Mouse (Mus musculus) spleen, postnatal 36 days (tissue): ENCODE data around the gene Entpd7.

Source experiments
- DNase-seq, 2 experiments: peaks; one replicate each; pipeline ENCODE4 v3.0.0; 2022; ENCODE audit warnings: low spot score in 2 of 2, mixed read lengths in 1 of 2

Gene Entpd7

DNA sequence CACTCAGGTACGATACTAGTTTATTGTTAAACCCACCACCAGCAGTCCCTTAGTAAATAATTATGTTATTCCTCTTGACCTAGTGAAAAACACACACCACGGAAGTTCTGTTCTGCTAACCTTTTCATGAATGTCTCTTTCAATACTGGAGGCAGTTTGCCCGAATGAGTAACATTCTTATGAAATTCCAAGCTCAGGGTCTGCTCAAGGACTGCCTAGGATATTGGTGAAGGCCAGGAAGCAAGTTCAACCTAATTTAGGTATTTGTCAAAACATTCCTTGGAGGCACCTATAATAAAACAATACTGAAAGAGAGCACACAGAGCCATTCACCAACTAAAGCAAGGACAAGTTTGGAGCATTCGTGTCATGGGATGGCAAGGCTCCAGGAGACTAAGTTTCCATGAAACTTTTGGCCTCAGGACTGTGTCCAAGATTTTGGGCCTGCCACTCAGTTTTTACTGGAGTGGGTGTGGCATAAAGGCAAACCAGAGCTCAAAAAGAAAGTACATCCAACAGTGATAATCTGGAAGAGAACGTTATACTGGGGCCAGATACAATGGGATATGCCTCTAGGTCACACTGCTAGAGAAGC, 80.0 kb downstream of the Entpd7 start:
- DNase-seq: no peak

DNA sequence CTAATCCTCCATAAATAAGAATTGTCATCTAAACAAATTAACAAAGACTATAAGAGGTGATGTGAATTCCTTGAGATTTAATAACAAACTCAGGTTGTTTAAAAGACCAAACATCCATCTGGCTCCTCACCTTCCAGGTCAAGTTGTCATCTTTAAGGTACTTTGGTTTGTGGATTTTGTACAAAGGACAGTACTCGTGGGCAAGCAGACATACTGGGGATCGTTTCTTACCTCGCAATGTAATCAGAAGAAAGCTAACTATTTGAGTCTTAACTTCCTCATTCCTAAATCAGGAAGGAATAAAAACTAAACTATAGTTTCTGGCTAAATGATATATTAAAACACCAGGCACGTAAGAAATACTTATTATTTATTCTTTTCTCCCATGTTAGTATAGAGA, 81.1 kb downstream of the Entpd7 start:
- DNase-seq: no peak

DNA sequence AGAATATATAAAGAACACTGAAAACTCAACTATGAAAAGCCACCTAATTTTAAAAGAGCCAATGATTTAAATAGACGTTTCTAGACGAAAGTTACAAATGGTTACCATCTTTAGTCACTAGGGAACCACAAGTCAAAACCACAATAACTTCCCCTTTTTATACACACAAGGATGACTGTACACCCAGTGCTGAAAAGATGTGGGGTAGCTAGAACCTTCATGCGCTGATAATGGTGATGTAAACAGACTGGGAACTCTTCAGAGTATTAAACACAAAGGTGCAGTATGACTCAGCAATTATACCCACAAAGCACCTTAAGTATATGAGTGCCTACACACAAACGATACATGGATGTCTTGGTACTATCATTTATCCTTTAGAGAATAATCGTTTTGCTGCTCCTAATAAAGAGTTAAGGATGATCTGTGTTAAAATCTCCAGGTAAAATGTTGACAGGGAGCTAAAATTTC, 82.1 kb downstream of the Entpd7 start:
- peak; percentile 38 to 54 for DNase-seq

DNA sequence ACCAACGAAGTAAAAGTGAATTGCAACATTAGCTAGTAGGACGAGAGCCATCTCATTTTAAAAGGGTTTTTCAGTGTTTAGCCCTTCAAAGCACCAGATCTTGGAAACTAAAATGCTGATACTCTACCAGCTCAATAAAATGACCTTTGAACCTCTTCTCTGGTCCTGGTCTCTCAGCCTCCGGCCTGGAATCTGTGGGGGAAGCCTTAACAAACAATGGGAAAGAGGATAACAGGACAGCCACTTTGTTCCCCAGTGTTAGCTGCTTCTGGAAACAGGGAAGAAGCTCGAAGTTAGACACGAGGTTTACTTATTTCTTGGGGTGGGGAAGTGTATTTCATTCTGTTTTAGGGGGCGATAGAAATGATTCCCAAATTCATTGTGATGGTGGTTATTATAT, 82.8 kb downstream of the Entpd7 start:
- DNase-seq: no peak

DNA sequence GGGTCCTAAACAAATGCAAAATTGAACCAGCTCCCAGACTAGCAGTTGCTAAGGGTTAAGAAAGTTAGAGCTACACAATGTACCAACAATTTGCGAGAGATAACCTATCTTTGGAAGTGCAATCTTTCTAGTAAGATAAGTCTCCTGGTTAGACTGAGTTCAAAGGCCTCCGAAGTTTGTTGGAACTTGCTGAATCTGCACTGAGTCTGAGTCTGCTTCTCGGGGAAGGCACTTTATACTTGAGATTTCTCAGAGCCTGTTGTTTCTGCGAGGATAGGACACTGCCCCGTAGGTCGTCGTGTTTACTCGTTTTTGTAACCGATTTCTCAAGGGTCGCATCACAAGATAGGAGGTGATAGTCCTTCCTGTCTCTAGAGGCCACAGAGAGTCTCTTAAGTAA, 86.0 kb downstream of the Entpd7 start:
- no peak for DNase-seq

DNA sequence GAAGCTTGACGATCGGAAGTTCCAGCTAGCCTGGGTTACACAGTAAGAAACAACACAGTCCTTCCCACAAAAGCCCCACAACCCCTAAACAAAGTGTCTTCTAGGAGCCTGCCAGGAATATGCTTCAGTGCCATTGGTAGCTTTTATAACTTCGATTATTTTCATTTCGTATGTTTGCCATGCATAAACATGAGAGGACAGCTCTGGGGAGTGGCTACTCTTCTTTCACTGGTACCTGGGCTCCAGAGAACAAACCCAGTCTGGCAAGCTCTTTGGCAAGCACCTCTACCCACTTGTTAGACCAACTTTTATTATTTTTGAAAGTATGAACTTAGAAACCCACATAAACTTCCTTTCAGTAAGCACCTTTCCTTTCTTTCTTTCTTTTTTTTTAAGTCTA, 87.1 kb downstream of the Entpd7 start:
- no peak for DNase-seq

DNA sequence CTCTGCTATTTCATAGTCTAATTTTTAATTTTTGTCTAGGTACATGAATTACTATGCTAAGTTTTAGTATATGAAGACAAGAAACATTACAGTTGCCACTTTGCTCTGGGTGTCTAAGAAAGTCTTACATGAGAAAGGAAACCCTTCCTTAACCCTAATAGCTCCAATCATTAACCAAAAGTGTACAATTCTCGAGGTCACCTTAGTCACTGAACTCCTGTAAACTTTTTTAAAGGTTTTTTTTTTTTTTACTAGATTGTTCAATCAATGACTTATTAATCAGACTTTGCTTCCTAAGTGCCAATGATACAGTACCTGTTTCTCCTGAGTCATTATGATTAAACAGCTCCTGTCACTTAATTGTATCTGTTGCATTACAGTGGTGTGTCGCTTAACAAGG, 87.8 kb downstream of the Entpd7 start:
- no peak for DNase-seq

DNA sequence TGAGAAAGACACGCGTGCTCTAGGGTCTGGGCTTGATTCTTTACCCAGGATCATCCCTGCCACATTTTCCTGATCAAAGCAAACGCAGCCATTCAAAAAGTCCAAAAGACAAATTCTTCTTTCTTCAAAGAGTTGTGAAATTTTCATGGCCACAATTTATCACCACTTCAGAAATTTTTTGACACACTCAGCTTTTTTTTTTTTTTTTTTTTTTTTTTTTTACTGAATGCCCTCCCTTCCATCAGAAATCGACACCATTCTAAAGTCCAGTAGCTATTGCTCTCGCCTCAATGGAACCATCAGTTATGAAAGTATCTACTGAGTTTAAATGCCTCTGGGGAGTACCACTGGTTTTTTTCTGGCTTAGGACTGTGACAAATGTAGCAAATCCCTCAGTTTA, 90.9 kb downstream of the Entpd7 start:
- no peak for DNase-seq

DNA sequence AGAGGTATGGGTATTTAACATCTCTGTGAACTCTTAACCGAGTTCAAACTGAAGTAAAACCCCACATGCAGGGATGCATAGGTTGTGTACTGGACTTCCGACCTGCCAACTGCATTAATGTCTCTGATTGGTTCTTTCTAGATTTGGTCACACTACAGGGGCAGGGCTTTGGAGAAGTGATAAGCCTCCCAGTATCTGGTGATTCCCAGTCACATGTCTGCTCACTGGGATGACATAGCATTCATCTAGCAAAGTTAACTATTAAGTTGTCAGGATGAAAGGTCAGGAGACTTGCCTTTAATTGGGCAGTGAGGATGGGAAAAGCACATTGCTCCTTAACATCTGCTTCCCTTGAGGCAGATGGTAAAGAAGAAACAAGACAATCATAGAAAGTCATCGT, 92.5 kb downstream of the Entpd7 start, which contains the start of gene Abcc2:
Gene Abcc2 (plus strand): TSS at position 213 of the 400 bp plus-strand sequence.
- no peak for DNase-seq
